Mouse (Mus musculus): Measurements from ENCODE around the gene Foxo3. TPM values are rescaled to one million over a fixed set of nuclear protein-coding genes. Genes with fewer than 3 reads are reported as not detected.

Gene Foxo3
- 15.2 and 22.9 TPM in 2 replicates for polyA plus RNA-seq (2015; fragmentation: Nextera tagmentation; extraction: Ambion mirVana)

DNA sequence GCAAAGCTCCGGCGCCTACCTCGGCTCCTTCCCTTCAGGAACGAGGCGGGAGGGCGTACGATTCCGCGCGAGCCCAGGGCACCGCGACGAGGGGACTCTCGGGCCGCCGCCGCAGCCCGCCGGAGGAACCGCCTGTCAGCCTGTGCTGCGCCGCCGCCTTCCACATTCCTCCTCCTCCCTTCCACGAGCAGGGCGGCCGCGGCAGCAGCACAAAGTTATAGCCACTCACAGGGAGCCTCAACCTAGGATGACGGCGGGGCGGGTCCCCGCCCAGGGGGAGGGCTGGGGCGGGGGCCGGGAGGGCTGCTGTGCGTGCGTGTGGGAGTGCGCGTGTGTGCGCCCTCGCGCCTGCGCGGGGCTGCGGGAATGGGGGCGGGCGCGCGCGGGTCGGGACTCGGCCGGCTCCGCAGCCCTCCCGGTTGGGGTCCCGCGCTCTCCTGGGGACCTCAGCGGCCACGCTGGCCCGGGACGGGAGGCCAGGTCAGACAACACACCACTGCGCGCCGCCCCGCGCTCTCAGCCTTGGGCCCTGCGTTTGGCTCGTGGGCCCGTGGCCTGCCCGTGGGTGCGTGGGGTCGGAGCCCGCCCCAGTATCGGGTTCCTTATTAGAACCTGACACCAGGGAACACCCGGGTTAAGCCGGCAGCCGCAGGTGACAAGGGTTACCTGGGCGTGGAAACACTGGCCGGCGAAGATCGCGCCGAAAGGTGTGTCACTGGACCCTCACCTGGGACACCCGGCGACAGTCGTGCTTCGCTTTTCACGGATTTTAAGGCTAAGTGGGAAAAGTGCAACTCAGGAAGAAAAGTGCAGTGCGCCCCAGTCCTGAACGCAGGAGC, at the start of gene Foxo3:
Foxo3 (minus strand) TSS at position 249 of the 839 bp plus-strand sequence.
- 0% methylated on average over 52 of the region's 88 CpGs for WGBS

DNA sequence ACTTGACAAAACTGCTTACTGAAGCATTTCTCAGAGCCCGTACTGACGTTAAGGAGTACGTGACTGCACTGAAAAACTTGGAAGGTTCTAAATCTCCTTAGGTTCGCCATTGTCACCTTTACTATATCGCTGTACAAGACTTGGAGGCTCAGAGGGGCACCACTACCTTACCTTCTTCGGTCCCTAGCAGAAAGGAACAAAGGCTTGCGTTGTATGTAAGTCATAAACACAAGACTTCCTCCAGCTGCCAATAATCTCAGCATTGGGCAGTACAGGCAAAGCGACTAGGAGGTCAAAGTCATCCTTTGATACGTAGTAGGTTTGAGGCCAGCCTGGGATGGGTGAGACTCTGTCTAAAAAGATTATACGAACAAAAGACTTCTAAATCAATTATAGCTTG, 48.8 kb upstream of the Foxo3 start:
- Histone ChIP-seq H3K9ac (replicated peaks; ENCODE audit: low read depth) (no peak overlapping the region), H3K4me1 (ENCODE audit: insufficient read depth, low read depth, low read length) (no peaks in the 10 kb centered on the region), H3K27me3 (replicated peaks; ENCODE audit: insufficient read depth, low read length) (no peaks in the 10 kb centered on the region), H3K4me3 (ENCODE audit: low read depth, low read length) (no peak overlapping the region), H3K9me3 (ENCODE audit: low read length) (no peaks in the 10 kb centered on the region), H3K36me3 (ENCODE audit: insufficient read depth, low read length) (no peaks in the 10 kb centered on the region), H3K27ac (ENCODE audit: low read length) (no peak overlapping the region), H3K4me2 (replicated peaks; ENCODE audit: low read depth, low read length) (no peak overlapping the region)
- ATAC-seq (no peak), DNase-seq (ENCODE audit: low spot score) (no peak)
- TF ChIP-seq EP300 (IDR thresholded peaks at IDR 0.05), result no peak
- TF ChIP-seq CTCF (IDR thresholded peaks at IDR 0.05), result no peak
- 86% methylated on average over 10 of the region's 10 CpGs for WGBS

More for the DNA sequence above, at the start of gene Foxo3:
- H3K4me3 ChIP-seq (ENCODE audit: low read depth, low read length), result peak within 1 kb of the TSS; percentile 85
- no peaks in the 10 kb centered on the region for H3K9me3 ChIP-seq (ENCODE audit: low read length)
- H3K27ac ChIP-seq (ENCODE audit: low read length), result peak within 1 kb of the TSS; percentile 96
- H3K4me1 ChIP-seq (ENCODE audit: insufficient read depth, low read depth, low read length), result peaks cover 17% of the 10 kb centered on the region
- H3K36me3 ChIP-seq (ENCODE audit: insufficient read depth, low read length), result no peaks in the 10 kb centered on the region
- peak within 1 kb of the TSS; percentile 88 for H3K9ac ChIP-seq (replicated peaks; ENCODE audit: low read depth)
- DNase-seq (ENCODE audit: low spot score) (peak; percentile 97), ATAC-seq (peak; percentile 77)
- peak within 1 kb of the TSS; percentile 98 for H3K4me2 ChIP-seq (replicated peaks; ENCODE audit: low read depth, low read length)
- H3K27me3 ChIP-seq (replicated peaks; ENCODE audit: insufficient read depth, low read length), result no peaks in the 10 kb centered on the region
- peak; percentile 12; the same call in 1 of the 2 replicates for TF ChIP-seq CTCF (IDR thresholded peaks at IDR 0.05)
- TF ChIP-seq EP300 (IDR thresholded peaks at IDR 0.05), result no peak; the same call in 1 of the 2 replicates

DNA sequence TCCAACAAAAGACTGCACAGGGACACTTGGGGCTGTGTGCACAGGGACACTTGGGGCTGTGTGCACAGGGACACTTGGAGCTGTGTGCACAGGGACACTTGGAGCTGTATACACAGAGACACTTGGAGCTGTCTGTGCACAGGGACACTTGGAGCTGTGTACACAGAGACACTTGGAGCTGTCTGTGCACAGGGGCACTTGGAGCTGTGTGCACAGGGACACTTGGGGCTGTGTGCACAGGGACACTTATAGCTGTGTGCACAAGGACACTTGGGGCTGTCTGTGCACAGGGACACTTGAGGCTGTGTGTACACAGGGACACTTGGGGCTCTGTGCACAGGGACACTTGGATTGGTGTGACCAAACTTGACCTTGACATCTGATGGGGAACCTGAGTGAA, 47.4 kb upstream of the Foxo3 start:
- no peak for DNase-seq (ENCODE audit: low spot score)
- H3K27me3 ChIP-seq (replicated peaks; ENCODE audit: insufficient read depth, low read length), result no peaks in the 10 kb centered on the region
- no peaks in the 10 kb centered on the region for H3K4me1 ChIP-seq (ENCODE audit: insufficient read depth, low read depth, low read length)
- H3K4me3 ChIP-seq (ENCODE audit: low read depth, low read length), result no peak overlapping the region
- TF ChIP-seq CTCF (IDR thresholded peaks at IDR 0.05) (no peak), EP300 (IDR thresholded peaks at IDR 0.05) (no peak)
- H3K36me3 ChIP-seq (ENCODE audit: insufficient read depth, low read length), result no peaks in the 10 kb centered on the region
- no peak overlapping the region for H3K27ac ChIP-seq (ENCODE audit: low read length)
- no peak overlapping the region for H3K9ac ChIP-seq (replicated peaks; ENCODE audit: low read depth)
- no peak overlapping the region for H3K4me2 ChIP-seq (replicated peaks; ENCODE audit: low read depth, low read length)
- no peaks in the 10 kb centered on the region for H3K9me3 ChIP-seq (ENCODE audit: low read length)
- ATAC-seq, result peak; percentile 62

DNA sequence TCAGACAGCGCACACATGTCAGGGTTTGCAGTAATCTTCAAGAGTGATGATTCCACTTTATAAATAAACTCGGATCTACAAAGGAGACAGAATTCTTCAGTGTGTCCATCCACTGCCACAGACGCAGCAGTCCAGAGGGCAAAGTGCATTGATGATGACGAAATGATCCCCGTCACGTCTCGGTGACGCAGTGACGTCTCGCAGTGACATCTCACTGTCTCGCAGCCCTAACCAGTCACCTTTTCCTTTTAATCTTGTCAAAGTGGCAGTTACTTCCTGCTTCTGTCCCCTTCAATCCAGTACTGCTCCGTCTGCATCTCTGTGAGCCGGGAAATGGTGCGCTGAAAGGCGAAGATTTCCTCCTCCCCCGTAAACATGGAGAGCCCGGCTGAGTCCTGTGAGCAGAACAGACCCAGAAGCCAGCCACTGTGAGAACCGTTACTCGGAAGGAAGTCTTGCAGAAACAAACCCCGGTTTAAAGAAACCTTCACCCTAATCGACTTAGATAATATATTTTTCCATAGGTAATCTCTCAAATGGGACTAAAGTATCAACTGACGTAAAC, 36.7 kb upstream of the Foxo3 start:
- TF ChIP-seq EP300 (IDR thresholded peaks at IDR 0.05) (no peak), CTCF (IDR thresholded peaks at IDR 0.05) (no peak)
- Histone ChIP-seq H3K36me3 (ENCODE audit: insufficient read depth, low read length) (no peaks in the 10 kb centered on the region), H3K4me3 (ENCODE audit: low read depth, low read length) (no peak overlapping the region), H3K9ac (replicated peaks; ENCODE audit: low read depth) (no peak overlapping the region), H3K27me3 (replicated peaks; ENCODE audit: insufficient read depth, low read length) (no peaks in the 10 kb centered on the region), H3K9me3 (ENCODE audit: low read length) (no peaks in the 10 kb centered on the region), H3K4me1 (ENCODE audit: insufficient read depth, low read depth, low read length) (no peaks in the 10 kb centered on the region), H3K27ac (ENCODE audit: low read length) (no peak overlapping the region), H3K4me2 (replicated peaks; ENCODE audit: low read depth, low read length) (no peak overlapping the region; the same call in 1 of the 2 replicates)
- WGBS, result 45% methylated on average over 22 of the region's 22 CpGs
- ATAC-seq (peak; percentile 14), DNase-seq (ENCODE audit: low spot score) (no peak)

DNA sequence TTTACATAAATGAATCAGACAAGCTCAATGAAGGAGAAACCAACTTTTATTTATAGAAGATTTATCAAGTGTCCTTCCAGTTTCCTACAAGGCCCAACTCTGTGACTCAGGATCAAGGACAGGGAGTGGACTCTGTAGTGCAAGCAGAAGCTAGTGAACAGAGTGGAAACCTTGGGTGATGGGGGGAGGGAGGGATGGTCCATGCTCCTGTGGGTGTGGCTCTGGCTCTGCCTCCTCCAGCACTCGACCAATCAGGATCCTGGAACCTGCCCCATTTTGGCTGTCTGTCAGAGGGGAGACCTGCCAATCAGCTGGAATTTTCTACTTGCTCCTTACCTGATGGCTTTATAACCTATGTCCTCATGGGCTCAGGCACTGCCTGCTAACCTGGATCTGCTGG, 36.0 kb upstream of the Foxo3 start:
- ATAC-seq, result no peak

DNA sequence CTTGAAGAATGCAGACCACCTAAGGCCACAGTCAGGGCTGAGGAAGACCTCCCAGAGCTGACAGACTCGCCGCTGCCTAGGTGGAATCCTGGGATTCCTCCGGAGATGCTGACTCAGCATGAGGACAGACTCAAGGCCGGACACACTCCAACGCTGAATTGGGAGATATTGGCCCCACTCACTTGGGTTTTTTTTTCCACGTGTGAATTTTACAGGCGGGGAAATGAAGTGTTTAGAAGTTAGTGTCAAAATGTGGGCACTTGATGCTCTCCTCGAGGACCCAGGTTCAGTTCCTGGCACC, 32.1 kb upstream of the Foxo3 start:
- Histone ChIP-seq H3K4me3 (ENCODE audit: low read depth, low read length) (no peak overlapping the region; the same call in 1 of the 2 replicates), H3K36me3 (ENCODE audit: insufficient read depth, low read length) (no peaks in the 10 kb centered on the region), H3K9ac (replicated peaks; ENCODE audit: low read depth) (no peak overlapping the region), H3K4me2 (replicated peaks; ENCODE audit: low read depth, low read length) (peak overlapping the region; percentile 49), H3K4me1 (ENCODE audit: insufficient read depth, low read depth, low read length) (no peaks in the 10 kb centered on the region), H3K9me3 (ENCODE audit: low read length) (no peaks in the 10 kb centered on the region), H3K27ac (ENCODE audit: low read length) (no peak overlapping the region), H3K27me3 (replicated peaks; ENCODE audit: insufficient read depth, low read length) (no peaks in the 10 kb centered on the region)
- DNase-seq (ENCODE audit: low spot score), result no peak
- 27% methylated on average over 8 of the region's 8 CpGs for WGBS
- TF ChIP-seq CTCF (IDR thresholded peaks at IDR 0.05) (no peak), EP300 (IDR thresholded peaks at IDR 0.05) (no peak)
- ATAC-seq, result no peak

More for the DNA sequence above, 36.0 kb upstream of the Foxo3 start:
- H3K27me3 ChIP-seq (replicated peaks; ENCODE audit: insufficient read depth, low read length), result no peaks in the 10 kb centered on the region
- H3K4me1 ChIP-seq (ENCODE audit: insufficient read depth, low read depth, low read length), result no peaks in the 10 kb centered on the region
- H3K27ac ChIP-seq (ENCODE audit: low read length), result no peak overlapping the region
- no peak overlapping the region for H3K4me3 ChIP-seq (ENCODE audit: low read depth, low read length)
- no peak for DNase-seq (ENCODE audit: low spot score)
- no peak overlapping the region for H3K9ac ChIP-seq (replicated peaks; ENCODE audit: low read depth)
- H3K9me3 ChIP-seq (ENCODE audit: low read length), result no peaks in the 10 kb centered on the region
- TF ChIP-seq EP300 (IDR thresholded peaks at IDR 0.05), result no peak
- TF ChIP-seq CTCF (IDR thresholded peaks at IDR 0.05), result no peak
- H3K36me3 ChIP-seq (ENCODE audit: insufficient read depth, low read length), result no peaks in the 10 kb centered on the region
- 58% methylated on average over 1 of the region's 1 CpGs for WGBS
- H3K4me2 ChIP-seq (replicated peaks; ENCODE audit: low read depth, low read length), result no peak overlapping the region

Data from lung, postnatal 0 days (tissue).